Mouse (Mus musculus): ENCODE results near the gene Dnah11.

- TF ChIP-seq CTCF (IDR thresholded peaks at IDR 0.05; ENCODE audit: insufficient read depth, low read depth, low read length) = no peak
- TF ChIP-seq POLR2A (IDR thresholded peaks at IDR 0.05; ENCODE audit: insufficient read depth, low read depth, low read length) = no peak
These were observed 239.6 kb downstream of the Dnah11 start for GRCm38 (mm10) chr12:117959213-117959612.

Data from olfactory bulb, adult 2 months (tissue).